Mouse (Mus musculus) heart, embryonic 11.5 days (tissue): ENCODE measurements around the gene Gprasp2. TPM values are rescaled to one million over a fixed set of nuclear protein-coding genes. Genes with fewer than 3 reads are reported as not detected.
A peak's percentile ranks its signal among the peaks of the same experiment; 100 is the strongest.
"Not testable (repeated sequence)": the region's sequence is repeated elsewhere in the genome, so short reads cannot be mapped to it uniquely, and the experiment has no call there.

Experiments
- ATAC-seq: fragments of 200-750 bp; cut with Nextera tagmentation; replicated peaks from 2 replicates; pipeline ENCODE4 v1.8.0; 2017; ENCODE audit warnings: moderate library complexity; ENCODE audit not compliant: insufficient number of reproducible peaks, low FRiP score, low TSS enrichment
- H3K27ac ChIP-seq: fragments of 300-500 bp; sonication (generic); 2 replicates; pipeline ENCODE4 v1.5.1; 2014; ENCODE audit warnings: mild to moderate bottlenecking, low read depth, low read length
- H3K27me3 ChIP-seq: fragments of 300-500 bp; sonication (generic); 2 replicates; pipeline ENCODE4 v1.6.1; 2014; ENCODE audit warnings: mild to moderate bottlenecking, low read length, mixed read lengths; ENCODE audit not compliant: control insufficient read depth, insufficient read depth
- H3K36me3 ChIP-seq: fragments of 300-500 bp; sonication (generic); 2 replicates; pipeline ENCODE4 v1.6.1; 2014; ENCODE audit warnings: mild to moderate bottlenecking, low read length, moderate library complexity, mixed read lengths; ENCODE audit not compliant: control insufficient read depth, insufficient read depth
- H3K4me1 ChIP-seq: fragments of 300-500 bp; sonication (generic); 2 replicates; pipeline ENCODE4 v1.6.1; 2014; ENCODE audit warnings: low read length; ENCODE audit not compliant: control insufficient read depth, insufficient read depth
- H3K4me2 ChIP-seq: fragments of 300-500 bp; sonication (generic); 2 replicates; pipeline ENCODE4 v1.6.1; 2014; ENCODE audit warnings: mild to moderate bottlenecking, moderate library complexity
- H3K4me3 ChIP-seq: fragments of 300-500 bp; sonication (generic); 2 replicates; pipeline ENCODE4 v1.5.1; 2014; ENCODE audit warnings: low read depth, low read length
- H3K9ac ChIP-seq: fragments of 300-500 bp; sonication (generic); 2 replicates; pipeline ENCODE4 v1.6.1; 2014; ENCODE audit warnings: mild to moderate bottlenecking, low read depth, low read length, moderate library complexity
- H3K9me3 ChIP-seq: fragments of 300-500 bp; sonication (generic); replicated peaks from 2 replicates; pipeline ENCODE4 v1.6.1; 2016; ENCODE audit warnings: low read length; ENCODE audit not compliant: control insufficient read depth
- WGBS: fragments of 180-500 bp; shearing (Covaris S2); extraction: QIAGEN DNeasy Blood & Tissue Kit; methylation state at CpG from one replicate; pipeline ENCODE4 v1.1.7; 2014; ENCODE audit not compliant: insufficient replicate concordance; 5-methylcytosine and 5-hydroxymethylcytosine counted together
- polyA plus RNA-seq: library from polyadenylated mRNA; unstranded; fragments of >200 nt; fragmentation: Nextera tagmentation; extraction: Ambion mirVana; gene quantifications from 2 replicates; pipeline ENCODE4 v1.2.1, GENCODE M21; 2014

The Gprasp2 gene
- 14.3 and 20.1 TPM in 2 replicates for polyA plus RNA-seq

DNA sequence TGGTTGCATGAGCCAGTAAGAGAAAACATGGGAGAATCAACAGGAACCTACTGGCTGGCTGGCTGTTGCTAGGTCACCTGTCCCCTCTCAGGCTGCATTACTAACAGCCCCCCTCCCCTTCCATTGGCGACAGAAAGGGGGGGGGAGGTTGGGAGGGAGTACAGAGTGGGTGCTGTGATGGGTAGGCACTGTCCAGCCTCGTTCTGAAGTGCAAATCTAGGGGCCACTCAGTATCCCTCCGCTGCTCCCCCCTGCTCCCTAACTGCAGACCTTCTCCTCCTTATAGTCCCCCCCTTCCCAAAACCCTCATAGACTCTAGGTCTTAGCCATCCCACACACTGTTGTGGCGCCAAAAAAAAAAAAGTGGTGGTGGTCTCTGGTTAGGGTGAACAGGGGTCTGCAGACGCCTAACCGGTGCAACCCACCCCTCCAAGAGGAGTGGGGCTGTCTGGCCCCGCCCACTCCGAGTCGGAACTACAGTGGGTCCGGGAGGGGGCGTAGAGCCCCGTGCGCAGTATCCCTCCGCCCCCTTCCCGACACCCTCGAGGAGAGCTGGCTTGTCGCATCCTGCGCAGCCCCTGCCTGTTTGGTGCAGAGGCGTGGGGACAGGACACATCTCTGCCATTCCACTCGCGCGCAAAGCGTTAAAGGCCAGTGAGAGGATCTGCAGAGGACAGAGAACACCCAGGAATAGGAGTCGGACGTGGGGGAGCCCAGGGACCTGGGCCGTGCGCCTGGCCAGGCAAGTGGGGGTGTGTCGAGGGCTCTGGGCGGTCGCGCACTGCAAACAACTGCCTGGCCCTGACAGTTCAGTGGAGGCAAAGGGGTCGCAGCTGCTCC is at the start of gene Gprasp2:
Gene Gprasp2, plus strand, starts transcription at position 514 of the 840 bp plus-strand sequence.
- not testable (repeated sequence) for H3K4me1 ChIP-seq, H3K27ac ChIP-seq, H3K27me3 ChIP-seq, H3K9me3 ChIP-seq, H3K36me3 ChIP-seq
- H3K4me3 ChIP-seq: peak within 1 kb of the TSS; percentile 48
- WGBS: 19% methylated on average over 25 of the region's 32 CpGs
- H3K4me2 ChIP-seq: peak within 1 kb of the TSS; percentile 77
- H3K9ac ChIP-seq: peak within 1 kb of the TSS; percentile 60
- ATAC-seq: peak; percentile 84

DNA sequence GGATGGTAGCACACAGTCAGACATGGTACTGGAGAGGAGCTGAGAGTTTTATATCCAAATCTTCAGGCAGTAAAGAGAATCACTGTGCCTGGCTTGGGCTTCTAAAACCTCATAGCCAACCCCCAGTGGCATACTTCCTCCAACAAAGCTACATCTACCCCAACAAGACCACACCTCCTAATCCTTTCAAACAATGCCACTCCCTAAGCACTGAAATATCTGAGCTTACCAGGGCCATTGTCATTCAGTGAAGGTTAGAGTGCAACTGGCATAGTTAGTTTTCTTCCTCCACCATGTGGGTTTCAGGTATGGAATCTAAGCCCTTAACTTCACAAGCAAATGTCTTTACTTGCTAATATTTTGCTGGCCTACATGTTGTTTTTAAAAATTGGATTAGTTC is 47.3 kb upstream of the Gprasp2 start:
- H3K27ac ChIP-seq: no peak overlapping the region
- ATAC-seq: no peak
- H3K4me3 ChIP-seq: no peak overlapping the region
- H3K9me3 ChIP-seq: no peaks in the 10 kb centered on the region
- no peak overlapping the region for H3K4me2 ChIP-seq
- no peak overlapping the region for H3K9ac ChIP-seq
- H3K4me1 ChIP-seq: no peaks in the 10 kb centered on the region
- no peaks in the 10 kb centered on the region for H3K36me3 ChIP-seq
- H3K27me3 ChIP-seq: no peaks in the 10 kb centered on the region

DNA sequence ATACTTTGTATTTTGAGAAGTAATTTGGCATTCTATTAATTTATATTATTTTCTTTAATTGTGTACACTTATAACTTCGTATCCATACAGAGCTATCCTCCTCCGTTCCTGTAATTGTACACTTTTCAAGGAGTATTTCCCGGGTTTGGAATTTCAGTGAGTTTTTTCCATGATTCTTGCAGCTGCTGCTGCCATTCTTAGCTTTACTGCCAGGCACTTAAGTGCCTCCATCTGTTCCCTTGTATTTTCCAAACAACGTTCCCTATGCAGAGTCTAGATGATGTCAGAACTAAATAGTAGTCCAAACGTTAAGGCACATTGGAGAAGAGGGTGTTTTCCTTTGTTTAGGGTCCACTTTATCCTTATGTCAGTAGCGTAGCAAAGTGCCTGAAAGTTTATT is 46.5 kb upstream of the Gprasp2 start:
- H3K4me3 ChIP-seq: no peak overlapping the region
- no peak overlapping the region for H3K9ac ChIP-seq
- H3K36me3 ChIP-seq: no peaks in the 10 kb centered on the region
- H3K4me1 ChIP-seq: no peaks in the 10 kb centered on the region
- WGBS: 81% methylated on average over 6 of the region's 6 CpGs
- H3K27me3 ChIP-seq: no peaks in the 10 kb centered on the region
- no peak overlapping the region for H3K27ac ChIP-seq
- H3K9me3 ChIP-seq: no peaks in the 10 kb centered on the region
- no peak overlapping the region for H3K4me2 ChIP-seq
- ATAC-seq: no peak

DNA sequence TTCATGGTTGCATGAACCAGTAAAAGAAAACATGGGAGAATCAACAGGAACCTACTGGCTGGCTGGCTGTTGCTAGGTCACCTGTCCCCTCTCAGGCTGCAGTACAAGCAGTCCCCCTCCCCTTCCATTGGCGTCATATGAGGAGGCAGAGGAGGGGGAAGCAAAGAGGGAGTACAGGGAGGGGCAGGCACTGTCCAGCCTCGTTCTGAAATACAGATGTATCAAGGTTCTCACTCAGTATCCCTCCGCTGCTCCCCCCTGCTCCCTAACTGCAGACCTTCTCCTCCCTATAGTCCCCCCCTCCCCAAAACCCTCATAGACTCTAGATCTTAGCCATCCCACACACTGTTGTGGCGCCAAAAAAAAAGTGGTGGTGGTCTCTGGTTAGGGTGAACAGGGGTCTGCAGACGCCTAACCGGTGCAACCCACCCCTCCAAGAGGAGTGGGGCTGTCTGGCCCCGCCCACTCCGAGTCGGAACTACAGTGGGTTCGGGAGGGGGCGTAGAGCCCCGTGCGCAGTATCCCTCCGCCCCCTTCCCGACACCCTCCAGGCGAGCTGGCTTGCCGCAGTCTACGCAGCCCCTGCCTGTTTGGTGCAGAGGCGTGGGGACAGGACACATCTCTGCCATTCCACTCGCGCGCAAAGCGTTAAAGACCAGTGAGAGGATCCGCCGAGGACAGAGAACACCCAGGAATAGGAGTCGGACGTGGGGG is 43.1 kb upstream of the Gprasp2 start:
- H3K27me3 ChIP-seq, H3K27ac ChIP-seq, H3K36me3 ChIP-seq, H3K4me1 ChIP-seq, H3K9ac ChIP-seq, H3K9me3 ChIP-seq: not testable (repeated sequence)
- Histone ChIP-seq H3K4me2 (peak overlapping the region; percentile 63), H3K4me3 (peak overlapping the region; percentile 58)
- 11% methylated on average over 21 of the region's 27 CpGs for WGBS
- peak; percentile 83 for ATAC-seq

DNA sequence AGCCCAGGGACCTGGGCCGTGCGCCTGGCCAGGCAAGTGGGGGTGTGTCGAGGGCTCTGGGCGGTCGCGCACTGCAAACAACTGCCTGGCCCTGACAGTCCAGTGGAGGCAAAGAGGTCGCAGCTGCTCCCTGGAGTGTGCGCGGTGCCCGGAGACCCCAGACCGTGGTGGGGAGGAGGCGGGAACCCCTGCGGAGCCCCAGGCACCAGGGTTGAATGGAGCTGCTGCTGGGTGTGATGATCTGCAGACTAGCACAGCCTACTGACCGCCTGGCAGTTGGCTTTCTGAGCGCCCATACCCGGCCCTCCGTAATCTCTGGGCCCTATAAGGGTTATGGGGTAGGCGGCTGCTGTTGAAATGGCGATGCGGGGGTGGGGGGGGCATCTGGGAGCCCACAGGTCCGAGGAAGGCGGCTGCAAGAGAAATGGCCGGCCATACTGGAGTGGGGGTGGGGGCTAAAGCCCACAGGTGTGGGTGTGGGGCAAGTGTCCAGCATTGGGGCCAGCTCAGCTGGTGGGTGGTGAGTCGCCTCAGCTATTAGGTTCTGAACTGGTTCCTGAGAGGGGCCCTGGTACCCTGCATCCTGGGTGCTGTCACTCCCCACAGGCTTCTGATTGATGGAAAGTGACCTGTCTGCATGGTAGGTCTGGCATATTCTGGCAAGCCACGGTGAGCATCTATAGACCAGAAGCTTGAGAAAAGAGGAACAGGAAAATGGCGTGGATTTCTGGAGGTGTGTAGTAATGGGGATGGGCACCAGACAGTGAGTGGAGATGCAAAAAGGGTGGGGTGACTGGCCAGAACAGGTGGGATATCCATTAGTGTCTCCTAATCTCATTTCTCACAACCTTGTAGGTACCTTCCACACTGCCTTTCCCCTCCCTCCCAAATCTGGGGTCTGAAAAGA is 42.3 kb upstream of the Gprasp2 start:
- H3K36me3 ChIP-seq, H3K9me3 ChIP-seq, H3K4me1 ChIP-seq, H3K27ac ChIP-seq, H3K27me3 ChIP-seq: not testable (repeated sequence)
- Histone ChIP-seq H3K4me2 (peak overlapping the region; percentile 63), H3K4me3 (peak overlapping the region; percentile 58), H3K9ac (peak overlapping the region; percentile 65)
- WGBS: 22% methylated on average over 25 of the region's 26 CpGs
- ATAC-seq: peak; percentile 52; the same call in 1 of the 2 replicates

DNA sequence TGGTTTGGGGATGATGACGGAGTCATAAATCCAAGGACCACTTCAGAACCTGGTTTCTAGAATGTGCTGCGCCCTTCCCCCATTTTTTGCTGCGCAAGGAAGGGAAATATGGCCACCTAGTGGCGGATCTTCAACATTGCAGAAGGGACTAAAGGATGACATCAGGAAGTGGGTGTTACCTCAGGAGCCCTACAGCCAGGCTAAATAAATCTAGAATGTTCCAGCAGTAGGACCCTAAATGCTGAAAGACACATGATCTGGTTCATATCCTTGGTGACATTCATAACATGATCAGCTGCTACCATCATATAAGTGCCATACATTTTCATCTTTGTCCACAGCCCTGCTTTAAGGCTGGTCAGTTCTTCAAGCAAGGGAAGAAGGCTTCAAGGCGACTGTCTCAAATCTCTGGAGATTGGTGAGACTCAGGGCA is 41.6 kb upstream of the Gprasp2 start, which contains the start of gene Bhlhb9:
Gene Bhlhb9, plus strand, starts transcription at position 383 of the 433 bp plus-strand sequence.
- not testable (repeated sequence) for H3K4me1 ChIP-seq, H3K36me3 ChIP-seq, H3K9me3 ChIP-seq, H3K27me3 ChIP-seq, H3K27ac ChIP-seq, ATAC-seq
- H3K4me3 ChIP-seq: peak within 1 kb of the TSS; percentile 58
- WGBS: 25% methylated on average over 3 of the region's 5 CpGs
- H3K4me2 ChIP-seq: peak within 1 kb of the TSS; percentile 63
- peak within 1 kb of the TSS; percentile 65 for H3K9ac ChIP-seq

DNA sequence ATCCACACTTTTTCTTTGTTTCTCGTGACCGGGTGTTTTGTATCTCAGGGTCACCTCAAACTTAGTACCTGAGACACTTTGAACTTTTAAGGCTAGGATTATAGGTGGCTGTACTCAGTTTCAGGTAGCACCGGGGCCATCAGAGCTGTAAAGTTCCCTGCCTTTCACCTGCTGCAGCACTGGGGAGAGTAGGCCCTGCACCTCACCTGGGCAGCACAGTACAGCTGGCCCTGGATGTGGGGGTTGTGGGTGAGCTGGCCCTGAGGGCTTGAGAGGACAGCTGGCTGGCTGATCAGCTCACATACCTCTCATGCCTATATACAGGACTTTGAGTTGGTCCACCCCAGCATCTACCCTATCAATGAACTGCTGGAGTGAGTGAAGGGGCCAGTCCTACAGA is 34.7 kb upstream of the Gprasp2 start:
- Histone ChIP-seq H3K4me1 (no peaks in the 10 kb centered on the region), H3K9ac (no peak overlapping the region), H3K4me2 (no peak overlapping the region), H3K4me3 (no peak overlapping the region), H3K36me3 (no peaks in the 10 kb centered on the region), H3K9me3 (no peaks in the 10 kb centered on the region), H3K27ac (no peak overlapping the region), H3K27me3 (no peaks in the 10 kb centered on the region)
- ATAC-seq: no peak
- WGBS: 97% methylated on average over 3 of the region's 3 CpGs

DNA sequence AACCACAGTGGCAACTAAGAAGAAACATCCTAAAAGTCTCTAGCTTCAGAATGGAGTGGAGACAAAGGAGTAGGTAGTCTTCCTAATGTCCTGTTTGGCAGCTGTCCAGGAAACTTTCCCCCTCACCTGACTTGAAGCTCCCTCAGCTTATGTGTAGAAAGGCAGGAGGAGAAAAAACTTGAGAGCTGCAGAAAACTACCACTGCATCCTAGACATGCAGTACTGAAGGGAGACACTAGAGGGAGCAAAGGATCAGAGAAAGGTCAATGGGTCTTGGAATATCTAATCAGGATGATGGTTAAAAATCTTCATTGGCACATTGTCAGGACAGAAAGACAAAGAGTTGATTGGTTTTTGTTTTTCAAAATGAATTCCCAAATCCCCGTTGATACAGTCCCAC is 33.1 kb upstream of the Gprasp2 start:
- H3K4me3 ChIP-seq: no peak overlapping the region
- WGBS: 5% methylated on average over 1 of the region's 1 CpGs
- ATAC-seq: no peak

More for the DNA sequence above, 33.1 kb upstream of the Gprasp2 start:
- H3K27me3 ChIP-seq: no peaks in the 10 kb centered on the region
- H3K9me3 ChIP-seq: no peaks in the 10 kb centered on the region
- H3K4me2 ChIP-seq: no peak overlapping the region
- H3K4me1 ChIP-seq: no peaks in the 10 kb centered on the region
- H3K9ac ChIP-seq: no peak overlapping the region
- no peak overlapping the region for H3K27ac ChIP-seq
- no peaks in the 10 kb centered on the region for H3K36me3 ChIP-seq
